Mouse (Mus musculus) hindbrain, embryonic 15.5 days (tissue): ENCODE data around the gene Tnfaip8l2. TPM values are rescaled to one million over a fixed set of nuclear protein-coding genes. Genes with fewer than 3 reads are reported as not detected.
A peak's percentile ranks its signal among the peaks of the same experiment; 100 is the strongest.
"Not testable (repeated sequence)": the region's sequence is repeated elsewhere in the genome, so short reads cannot be mapped to it uniquely, and the experiment has no call there.

Experiments
- ATAC-seq: fragments of 200-750 bp; cut with Nextera tagmentation; 2 replicates; pipeline ENCODE4 v1.8.0; 2017; ENCODE audit warnings: low read depth, moderate number of reproducible peaks, moderate TSS enrichment; ENCODE audit not compliant: low FRiP score
- H3K27ac ChIP-seq: fragments of 300-500 bp; sonication (generic); replicated peaks from 2 replicates; pipeline ENCODE4 v1.5.1; 2015; ENCODE audit warnings: mild to moderate bottlenecking, inconsistent platforms
- H3K27me3 ChIP-seq: fragments of 300-500 bp; sonication (generic); 2 replicates; pipeline ENCODE4 v1.6.1; 2015; ENCODE audit warnings: control low read depth, inconsistent platforms
- H3K36me3 ChIP-seq: fragments of 300-500 bp; sonication (generic); 2 replicates; pipeline ENCODE4 v1.6.1; 2015; ENCODE audit warnings: control low read depth, inconsistent platforms
- H3K4me1 ChIP-seq: fragments of 300-500 bp; sonication (generic); replicated peaks from 2 replicates; pipeline ENCODE4 v1.6.1; 2015; ENCODE audit warnings: control low read depth, inconsistent platforms
- H3K4me2 ChIP-seq: fragments of 300-500 bp; sonication (generic); 2 replicates; pipeline ENCODE4 v1.6.1; 2015; ENCODE audit warnings: moderate library complexity, mild to moderate bottlenecking, inconsistent platforms
- H3K4me3 ChIP-seq: fragments of 300-500 bp; sonication (generic); 2 replicates; pipeline ENCODE4 v1.5.1; 2015; ENCODE audit warnings: mild to moderate bottlenecking, inconsistent platforms
- H3K9ac ChIP-seq: fragments of 300-500 bp; sonication (generic); 2 replicates; pipeline ENCODE4 v1.6.1; 2015; ENCODE audit warnings: inconsistent platforms
- H3K9me3 ChIP-seq: fragments of 300-500 bp; sonication (generic); 2 replicates; pipeline ENCODE4 v1.6.1; 2016; ENCODE audit warnings: control low read depth, inconsistent platforms
- WGBS: fragments of 180-500 bp; shearing (Covaris S2); methylation state at CpG from one replicate; pipeline ENCODE4 v1.1.7; 2015; 5-methylcytosine and 5-hydroxymethylcytosine counted together
- polyA plus RNA-seq: library from polyadenylated mRNA; unstranded; fragments of >200 nt; fragmentation: Nextera tagmentation; extraction: Ambion mirVana; gene quantifications from 2 replicates; pipeline ENCODE4 v1.2.1, GENCODE M21; 2015

Tnfaip8l2 gene
- polyA plus RNA-seq, 1 experiment from 2014 or later, result 3.9 TPM

DNA sequence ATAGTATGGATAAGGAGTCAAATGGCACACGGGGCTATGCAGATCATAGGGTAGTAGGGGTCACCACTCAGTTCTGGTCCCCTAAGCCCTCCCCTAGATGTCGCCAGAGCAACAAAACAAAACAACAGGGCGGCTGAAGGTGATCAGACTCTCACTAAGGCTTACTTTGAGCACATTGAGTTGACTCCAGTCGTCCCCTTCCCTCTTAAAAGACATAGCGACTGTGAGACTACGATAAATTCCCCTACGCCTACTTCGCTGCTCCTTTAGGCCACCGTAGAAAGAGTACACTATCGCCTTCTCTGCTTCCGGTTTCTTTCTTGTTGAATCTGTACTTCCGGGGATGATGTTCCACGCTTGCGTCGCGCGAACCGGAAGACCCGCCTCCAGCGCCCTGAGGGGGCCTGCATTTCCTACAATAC lies 8.5 kb downstream of the Tnfaip8l2 start, which contains the start of the genes Scnm1 and Lysmd1:
TSS of gene Scnm1 (minus strand) at position 332 of the 422 bp plus-strand sequence.
TSS of gene Lysmd1 (plus strand) at position 409 of the 422 bp plus-strand sequence.
- WGBS, result 0% methylated on average over 20 of the region's 20 CpGs
- Histone ChIP-seq H3K4me1 (peaks cover 23% of the 10 kb centered on the region), H3K9me3 (no peaks in the 10 kb centered on the region), H3K27ac (peak within 1 kb of the TSS; percentile 81), H3K4me3 (peak within 1 kb of the TSS; percentile 54), H3K4me2 (peak within 1 kb of the TSS; percentile 87), H3K9ac (peak within 1 kb of the TSS; percentile 68), H3K36me3 (peaks cover 17% of the 10 kb centered on the region), H3K27me3 (no peaks in the 10 kb centered on the region)
- ATAC-seq, result peak; percentile 96

DNA sequence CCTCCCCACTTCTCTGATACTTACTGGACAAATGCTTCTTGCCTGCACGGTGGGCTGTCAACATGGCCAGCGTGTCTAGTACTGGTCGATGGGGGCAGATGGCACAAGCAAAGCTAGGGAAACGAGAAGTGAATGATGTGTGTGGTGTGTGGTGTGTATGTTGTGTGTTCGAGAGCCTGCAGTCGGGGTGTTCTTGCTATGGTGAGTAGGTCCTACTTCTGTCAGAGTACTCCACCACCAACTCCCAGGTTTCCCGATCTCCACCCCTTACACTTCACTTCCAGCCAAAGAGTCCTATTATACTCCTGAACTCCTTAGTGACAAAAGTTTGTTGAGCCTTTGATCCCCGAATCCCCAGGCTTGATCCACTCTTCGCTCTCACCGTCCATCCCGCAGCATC lies 9.0 kb downstream of the Tnfaip8l2 start:
- WGBS, result 59% methylated on average over 11 of the region's 11 CpGs
- Histone ChIP-seq H3K4me1 (peaks cover 23% of the 10 kb centered on the region), H3K4me3 (peak overlapping the region; percentile 54), H3K9ac (peak overlapping the region; percentile 68), H3K27me3 (no peaks in the 10 kb centered on the region), H3K4me2 (peak overlapping the region; percentile 87), H3K27ac (peak overlapping the region; percentile 81), H3K36me3 (peaks cover 17% of the 10 kb centered on the region), H3K9me3 (no peaks in the 10 kb centered on the region)
- ATAC-seq, result no peak; the same call in 1 of the 2 replicates

DNA sequence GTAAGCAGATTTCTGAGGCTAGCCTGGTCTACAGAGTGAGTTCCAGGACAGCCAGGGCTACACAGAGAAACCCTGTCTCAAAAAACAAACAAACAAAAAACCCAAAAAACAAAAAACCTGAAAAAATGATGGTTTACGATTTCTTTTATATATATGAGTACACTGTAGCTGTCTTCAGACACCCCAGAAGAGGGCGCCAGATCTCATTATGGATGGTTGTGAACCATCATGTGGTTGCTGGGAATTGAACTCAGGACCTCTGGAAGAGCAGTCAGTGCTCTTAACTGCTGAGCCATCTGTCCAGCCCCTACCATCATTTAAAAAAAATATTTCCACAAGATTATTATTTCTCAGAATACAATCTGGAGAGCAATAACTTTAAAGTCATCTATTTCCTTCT lies 9.8 kb downstream of the Tnfaip8l2 start:
- peaks cover 23% of the 10 kb centered on the region for H3K4me1 ChIP-seq
- peaks cover 17% of the 10 kb centered on the region for H3K36me3 ChIP-seq
- not testable (repeated sequence) for H3K9ac ChIP-seq, H3K27ac ChIP-seq, ATAC-seq, H3K4me2 ChIP-seq, H3K9me3 ChIP-seq, H3K27me3 ChIP-seq, H3K4me3 ChIP-seq
- 93% methylated on average over 2 of the region's 2 CpGs for WGBS

DNA sequence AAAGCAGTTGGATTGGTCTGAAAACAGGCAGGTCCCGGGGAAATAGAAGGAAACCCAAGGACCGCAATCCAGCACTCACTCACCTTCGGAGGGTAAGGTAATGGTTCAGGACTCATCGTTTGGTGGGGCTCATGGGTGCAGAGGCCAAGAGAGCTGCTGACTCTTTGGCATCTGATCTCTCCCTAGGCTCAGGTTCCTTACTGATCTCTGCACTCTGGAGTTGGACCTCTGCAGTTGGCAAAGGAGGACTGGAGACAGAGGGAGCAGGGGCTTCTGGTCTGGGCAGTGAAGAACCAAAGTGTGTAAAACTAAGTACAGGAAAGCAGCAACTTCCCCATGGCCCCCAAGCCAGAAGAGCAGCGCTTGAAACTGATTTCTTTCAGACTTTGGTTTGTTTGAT lies 12.1 kb downstream of the Tnfaip8l2 start:
- no peak overlapping the region for H3K4me2 ChIP-seq
- ATAC-seq, result no peak
- 87% methylated on average over 5 of the region's 5 CpGs for WGBS
- peaks cover 17% of the 10 kb centered on the region for H3K36me3 ChIP-seq
- peaks cover 13% of the 10 kb centered on the region for H3K4me1 ChIP-seq
- H3K27me3 ChIP-seq, result no peaks in the 10 kb centered on the region
- no peak overlapping the region for H3K4me3 ChIP-seq
- no peak overlapping the region for H3K9ac ChIP-seq
- H3K27ac ChIP-seq, result no peak overlapping the region
- H3K9me3 ChIP-seq, result no peaks in the 10 kb centered on the region

DNA sequence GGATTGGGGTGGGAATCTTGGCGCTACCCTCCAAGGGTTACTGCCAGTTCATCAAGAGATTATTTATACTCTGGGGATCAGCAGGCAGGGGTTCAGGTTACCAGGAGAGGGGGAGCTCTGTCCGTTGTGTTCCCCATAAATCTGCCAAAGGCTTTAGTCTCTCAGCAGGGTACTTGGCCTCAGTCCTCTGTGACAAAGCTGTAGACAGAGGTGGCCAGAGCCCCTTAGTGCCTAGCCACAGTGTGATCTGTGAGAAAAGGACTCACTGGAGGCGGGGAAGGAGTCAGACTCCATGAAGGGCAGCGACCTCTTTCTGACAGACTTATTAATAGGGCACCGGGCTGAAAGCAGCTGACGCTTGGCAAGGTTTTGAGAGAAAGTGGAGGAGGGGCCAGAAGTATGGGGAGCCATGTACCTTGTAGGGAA lies 12.9 kb downstream of the Tnfaip8l2 start:
- Histone ChIP-seq H3K9me3 (no peaks in the 10 kb centered on the region), H3K4me2 (no peak overlapping the region), H3K27ac (no peak overlapping the region), H3K9ac (no peak overlapping the region), H3K36me3 (peaks cover 17% of the 10 kb centered on the region), H3K4me3 (no peak overlapping the region), H3K27me3 (no peaks in the 10 kb centered on the region), H3K4me1 (peaks cover 18% of the 10 kb centered on the region)
- 39% methylated on average over 6 of the region's 6 CpGs for WGBS
- ATAC-seq, result no peak

DNA sequence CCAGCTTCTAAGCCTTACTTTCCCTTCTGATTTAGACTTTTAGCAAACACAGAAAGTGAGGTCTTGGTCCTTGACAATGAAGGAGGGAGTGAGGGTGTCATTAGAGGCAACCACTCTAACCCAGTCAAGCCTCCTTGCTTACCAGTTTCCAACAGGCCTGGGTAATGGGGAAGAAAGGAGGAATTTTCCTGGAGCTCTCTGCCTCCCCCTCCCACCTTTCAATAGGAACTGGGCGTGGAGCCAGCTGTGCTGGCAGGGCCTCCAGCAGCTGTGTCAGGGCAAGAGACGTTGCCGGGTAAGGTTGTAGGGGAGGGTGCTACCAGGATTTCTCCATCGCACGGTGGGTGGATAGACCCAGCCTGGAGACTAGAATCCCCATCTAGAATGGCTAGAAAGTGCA lies 17.2 kb downstream of the Tnfaip8l2 start:
- peaks cover 36% of the 10 kb centered on the region for H3K36me3 ChIP-seq
- no peak overlapping the region for H3K9ac ChIP-seq
- WGBS, result 28% methylated on average over 5 of the region's 5 CpGs
- peaks cover 10% of the 10 kb centered on the region; the same call in 1 of the 2 replicates for H3K4me1 ChIP-seq
- H3K4me3 ChIP-seq, result no peak overlapping the region
- no peak for ATAC-seq
- 0 out of 2 replicates have a peak overlapping the region, but pooled peaks have one; percentile 10 for H3K27ac ChIP-seq
- H3K9me3 ChIP-seq, result no peaks in the 10 kb centered on the region
- H3K4me2 ChIP-seq, result no peak overlapping the region
- H3K27me3 ChIP-seq, result no peaks in the 10 kb centered on the region

DNA sequence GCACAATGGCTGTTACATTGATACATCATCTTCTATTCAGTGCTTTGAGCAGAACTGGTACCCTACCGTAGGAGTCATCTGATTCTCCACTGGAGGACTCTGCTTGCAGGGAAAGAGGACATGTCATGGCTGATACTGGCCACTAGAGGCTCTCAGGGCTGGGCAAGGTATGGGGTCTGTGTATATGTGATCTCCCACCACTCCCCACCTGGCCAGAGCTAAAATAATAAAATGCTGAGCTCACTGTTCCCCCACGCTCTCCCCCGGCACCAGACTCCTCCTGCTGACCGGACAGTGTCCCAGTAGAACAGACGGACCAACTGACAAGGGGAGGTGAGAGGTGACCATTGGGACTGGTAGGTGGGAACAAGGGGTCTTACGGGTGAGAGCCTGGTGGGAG lies 17.9 kb downstream of the Tnfaip8l2 start, which contains the start of gene Tmod4:
TSS of gene Tmod4 (plus strand) at position 231 of the 400 bp plus-strand sequence.
- 61% methylated on average over 6 of the region's 6 CpGs for WGBS

DNA sequence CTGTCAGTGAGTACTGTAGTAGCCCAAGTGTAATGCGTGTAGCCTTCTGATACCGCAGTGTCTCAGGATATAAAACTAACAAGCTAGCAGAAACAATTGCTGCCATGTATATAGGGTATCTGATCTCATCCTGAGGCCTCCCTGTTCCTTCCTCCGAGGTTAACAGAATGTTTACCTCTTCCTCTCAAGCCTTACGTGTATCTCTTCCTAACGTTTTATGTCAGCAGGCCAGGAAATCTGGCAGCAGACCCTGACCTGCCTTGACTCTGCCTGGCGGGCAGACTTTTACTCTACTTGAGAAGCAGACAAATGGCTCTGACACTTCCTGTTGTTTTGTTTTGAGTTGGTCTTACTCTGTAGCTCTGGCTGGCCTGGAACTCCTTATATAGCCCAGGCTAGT lies 20.6 kb downstream of the Tnfaip8l2 start:
- WGBS, result 83% methylated on average over 6 of the region's 6 CpGs
- Histone ChIP-seq H3K9me3 (no peaks in the 10 kb centered on the region), H3K36me3 (peaks cover 53% of the 10 kb centered on the region), H3K27me3 (no peaks in the 10 kb centered on the region), H3K4me3 (no peak overlapping the region), H3K27ac (no peak overlapping the region), H3K9ac (no peak overlapping the region), H3K4me2 (no peak overlapping the region), H3K4me1 (peaks cover 10% of the 10 kb centered on the region; the same call in 1 of the 2 replicates)
- no peak for ATAC-seq

More for the DNA sequence above, 17.9 kb downstream of the Tnfaip8l2 start, which contains the start of gene Tmod4:
- peaks cover 36% of the 10 kb centered on the region for H3K36me3 ChIP-seq
- no peak within 1 kb of the TSS for H3K4me2 ChIP-seq
- no peak for ATAC-seq
- H3K27me3 ChIP-seq, result no peaks in the 10 kb centered on the region
- H3K27ac ChIP-seq, result 0 out of 2 replicates have a peak within 1 kb of the TSS, but pooled peaks have one; percentile 10
- H3K4me3 ChIP-seq, result no peak within 1 kb of the TSS
- no peak within 1 kb of the TSS for H3K9ac ChIP-seq
- H3K4me1 ChIP-seq, result peaks cover 10% of the 10 kb centered on the region; the same call in 1 of the 2 replicates
- no peaks in the 10 kb centered on the region for H3K9me3 ChIP-seq

DNA sequence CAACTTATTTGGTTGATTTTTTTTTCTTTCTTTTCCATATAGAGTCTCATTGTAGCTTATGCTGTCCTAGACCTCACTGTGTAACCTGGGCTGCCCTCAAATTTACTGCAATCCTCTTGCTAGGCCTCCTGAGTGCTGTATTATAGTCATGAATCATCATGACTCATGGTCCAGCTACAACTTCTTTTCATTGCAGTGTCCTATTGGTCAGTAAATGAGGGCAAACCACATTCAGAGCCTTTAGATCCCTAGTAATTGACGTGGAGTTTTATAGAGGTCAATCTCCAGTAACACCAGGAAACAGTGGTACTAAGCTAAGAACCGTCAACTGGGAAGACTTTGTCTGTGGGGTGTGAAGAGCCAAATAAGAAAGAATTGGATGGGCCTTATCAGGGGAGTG lies 24.4 kb downstream of the Tnfaip8l2 start:
- ATAC-seq, result no peak
- Histone ChIP-seq H3K9ac (no peak overlapping the region), H3K4me3 (no peak overlapping the region), H3K9me3 (no peaks in the 10 kb centered on the region), H3K27ac (no peak overlapping the region), H3K36me3 (peaks cover 62% of the 10 kb centered on the region), H3K4me1 (peaks cover 4% of the 10 kb centered on the region; the same call in 1 of the 2 replicates), H3K27me3 (no peaks in the 10 kb centered on the region), H3K4me2 (no peak overlapping the region)
- 93% methylated on average over 2 of the region's 2 CpGs for WGBS

DNA sequence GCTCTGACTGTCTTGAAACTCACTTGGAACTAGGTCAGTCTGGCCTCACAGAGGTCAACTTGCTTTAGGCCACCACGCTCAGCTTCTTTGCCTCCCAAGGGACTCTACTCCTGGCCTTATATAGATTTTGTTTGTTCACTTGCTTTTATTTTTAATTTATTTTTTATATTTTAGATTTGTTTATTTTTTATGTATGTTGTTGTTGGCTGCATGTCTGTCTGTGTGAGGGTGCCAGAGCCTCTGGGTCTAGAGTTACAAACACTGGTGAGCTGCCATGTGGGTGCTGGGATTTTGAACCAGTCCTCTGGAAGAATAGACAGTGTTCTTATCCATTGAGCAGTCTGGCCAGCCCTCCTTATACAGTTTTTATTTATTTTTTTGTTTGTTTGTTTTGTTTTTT lies 29.4 kb downstream of the Tnfaip8l2 start:
- WGBS, result 72% methylated on average over 1 of the region's 1 CpGs
- Histone ChIP-seq H3K9ac (0 out of 2 replicates have a peak overlapping the region, but pooled peaks have one; percentile 36), H3K27ac (no peak overlapping the region), H3K4me3 (no peak overlapping the region; the same call in 1 of the 2 replicates), H3K4me1 (peaks cover 15% of the 10 kb centered on the region), H3K27me3 (no peaks in the 10 kb centered on the region), H3K4me2 (peak overlapping the region; percentile 54; the same call in 1 of the 2 replicates), H3K36me3 (peaks cover 19% of the 10 kb centered on the region), H3K9me3 (no peaks in the 10 kb centered on the region)
- no peak for ATAC-seq

DNA sequence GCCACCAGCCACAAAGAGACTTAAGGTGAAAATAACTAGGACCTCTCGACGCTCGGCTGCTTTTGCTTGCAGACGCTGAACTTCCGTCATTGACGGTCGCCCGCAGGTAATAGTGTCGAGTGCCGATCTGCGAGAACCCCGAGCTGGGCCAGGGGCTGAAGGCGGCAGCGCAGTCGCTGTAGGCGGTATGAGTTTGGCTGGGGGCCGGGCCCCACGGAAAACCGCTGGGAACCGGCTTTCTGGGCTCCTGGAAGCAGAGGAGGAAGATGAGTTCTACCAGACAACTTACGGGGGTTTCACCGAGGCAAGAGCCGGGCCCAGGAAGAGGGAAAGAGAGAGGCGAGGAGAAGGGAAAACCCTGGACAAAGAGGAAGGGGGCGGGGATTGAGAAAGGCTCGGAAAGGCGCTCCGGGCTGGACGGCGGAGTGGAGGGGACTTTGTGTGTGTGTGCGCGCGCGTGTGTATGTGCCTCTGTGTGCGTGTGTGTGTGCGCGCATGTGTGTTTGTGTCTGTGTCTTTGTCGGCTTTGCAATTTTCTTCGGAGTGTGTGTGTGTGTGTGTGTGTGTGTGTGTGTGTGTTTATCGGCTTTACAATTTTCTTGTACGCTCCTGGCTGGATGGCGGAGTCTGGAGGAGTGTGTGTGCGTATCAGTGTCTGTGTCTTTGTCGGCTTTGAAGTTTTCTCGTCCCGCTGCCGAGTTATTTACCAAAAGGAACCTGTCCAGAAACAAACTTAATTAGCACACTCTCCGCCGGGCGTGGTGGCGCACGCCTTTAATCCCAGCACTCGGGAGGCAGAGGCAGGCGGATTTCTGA lies 31.0 kb downstream of the Tnfaip8l2 start, which contains the start of gene Vps72:
TSS of gene Vps72 (plus strand) at position 112 of the 816 bp plus-strand sequence.
- H3K9ac ChIP-seq, result peak within 1 kb of the TSS; percentile 74
- H3K27ac ChIP-seq, result peak within 1 kb of the TSS; percentile 96
- H3K27me3 ChIP-seq, result no peaks in the 10 kb centered on the region
- ATAC-seq, result peak; percentile 76
- H3K4me1 ChIP-seq, result peaks cover 15% of the 10 kb centered on the region
- WGBS, result under 1% methylated on average over 54 of the region's 54 CpGs
- peak within 1 kb of the TSS; percentile 54 for H3K4me2 ChIP-seq
- H3K36me3 ChIP-seq, result peaks cover 14% of the 10 kb centered on the region
- H3K9me3 ChIP-seq, result no peaks in the 10 kb centered on the region
- peak within 1 kb of the TSS; percentile 92 for H3K4me3 ChIP-seq

DNA sequence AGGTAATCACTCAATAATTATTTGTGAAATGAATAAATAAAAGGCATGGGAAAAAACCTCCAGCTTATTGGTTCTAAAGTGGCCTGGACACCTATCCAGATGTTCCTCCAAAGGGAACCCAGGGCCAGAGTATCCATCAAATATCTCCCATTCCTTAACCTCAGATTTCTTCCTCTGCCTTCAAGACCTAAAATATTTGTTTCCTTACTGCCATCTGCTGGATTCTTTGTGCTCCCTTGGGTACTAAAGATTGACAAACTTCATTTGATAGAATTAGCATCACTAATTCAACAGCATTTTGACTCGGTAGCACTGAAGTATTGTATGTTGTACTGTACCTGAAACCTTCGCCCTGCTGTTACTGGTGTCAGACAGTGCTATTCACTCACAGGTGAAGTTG lies 34.3 kb downstream of the Tnfaip8l2 start:
- ATAC-seq, result no peak
- no peak overlapping the region for H3K4me2 ChIP-seq
- H3K27ac ChIP-seq, result no peak overlapping the region
- H3K36me3 ChIP-seq, result no peaks in the 10 kb centered on the region
- H3K9ac ChIP-seq, result no peak overlapping the region
- H3K4me1 ChIP-seq, result peaks cover 23% of the 10 kb centered on the region
- no peaks in the 10 kb centered on the region for H3K27me3 ChIP-seq
- no peak overlapping the region for H3K4me3 ChIP-seq
- no peaks in the 10 kb centered on the region for H3K9me3 ChIP-seq
- WGBS, result 73% methylated on average over 2 of the region's 2 CpGs
